In the genomic region with DNA sequence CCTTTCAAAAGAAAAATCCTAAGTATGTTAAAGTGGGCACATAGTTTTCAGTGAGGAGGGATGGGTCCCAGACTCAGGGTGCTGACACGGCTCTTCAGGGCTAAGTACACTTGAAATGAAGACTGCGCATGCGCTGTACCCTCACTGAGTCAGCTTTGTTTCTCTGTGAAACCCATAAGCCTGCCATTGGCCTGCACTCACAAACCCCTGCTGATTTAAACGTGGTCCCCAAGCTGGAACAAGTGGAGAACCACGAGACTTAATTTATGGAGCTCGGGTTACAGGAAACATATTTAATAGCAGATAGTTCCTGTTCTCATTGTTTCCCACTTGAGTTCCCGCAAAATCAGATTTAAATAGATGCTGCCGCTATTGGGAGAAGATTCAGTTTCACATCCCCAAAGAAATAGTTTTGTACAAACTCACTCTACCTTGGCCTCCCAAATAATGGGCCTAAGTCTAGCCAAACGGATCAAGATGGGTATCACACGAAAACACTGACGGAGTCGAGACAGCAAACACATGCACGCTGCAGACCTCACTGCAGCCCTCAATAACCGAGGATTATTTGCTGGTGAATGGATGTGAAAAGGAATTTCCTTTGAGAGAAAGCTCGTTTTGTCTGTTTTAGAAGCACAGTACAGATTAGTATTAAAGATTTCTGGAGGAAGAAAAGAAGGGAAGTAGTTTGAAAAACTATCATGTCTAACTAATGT, we compare ENCODE assay signal across 10 mouse cellular contexts. TPM values are rescaled to one million over a fixed set of nuclear protein-coding genes. Genes with fewer than 3 reads are reported as not detected.
DNase-seq lines count a peak whose midpoint lies in the region; ATAC-seq lines count a peak whose summit lies in the region.
"Had no signal": no experiment of that assay in that cellular context is flagged by ENCODE, and none has a peak within 500 bp of the region (broad histone marks: within the 10 kb centered on the region; RNA-seq: fewer than 3 reads in every experiment).

No protein-coding gene starts in this region.

- 0 out of 2 replicates have a peak, but pooled peaks cover 3% of the 10 kb centered on the region for H3K27me3 ChIP-seq in heart, embryonic 13.5 days (replicated peaks)
- H3K27me3 ChIP-seq in heart, embryonic 12.5 days (replicated peaks) = no peaks in the 10 kb centered on the region
- no peaks in the 10 kb centered on the region for H3K27me3 ChIP-seq in limb, embryonic 11.5 days (ENCODE audit: control insufficient read depth, insufficient read depth, low read length)
- H3K27me3 ChIP-seq in midbrain, embryonic 16.5 days (ENCODE audit: control insufficient read depth, insufficient read depth, low read depth, low read length) = peaks cover 3% of the 10 kb centered on the region; the same call in 1 of the 2 replicates
- no peaks in the 10 kb centered on the region for H3K27me3 ChIP-seq in hindbrain, embryonic 10.5 days (ENCODE audit: insufficient read depth, poor library complexity, severe bottlenecking)
- H3K27me3 ChIP-seq: liver, embryonic 15.5 days had no signal

- 60% methylated on average over 15 of the region's 15 CpGs for WGBS in heart, embryonic 13.5 days
- WGBS in heart, embryonic 12.5 days = 66% methylated on average over 15 of the region's 15 CpGs
- WGBS in limb, embryonic 11.5 days = 62% methylated on average over 15 of the region's 15 CpGs
- WGBS in midbrain, embryonic 16.5 days = 27% methylated on average over 15 of the region's 15 CpGs
- WGBS in hindbrain, embryonic 10.5 days = 66% methylated on average over 15 of the region's 15 CpGs

- peak overlapping the region; percentile 37 for H3K4me2 ChIP-seq in heart, embryonic 13.5 days
- no peak overlapping the region for H3K4me2 ChIP-seq in heart, embryonic 12.5 days
- no peak overlapping the region for H3K4me2 ChIP-seq in limb, embryonic 11.5 days (ENCODE audit: low read depth, severe bottlenecking)
- H3K4me2 ChIP-seq in midbrain, embryonic 16.5 days (ENCODE audit: low read length) = peak overlapping the region; percentile 39
- H3K4me2 ChIP-seq: liver, embryonic 15.5 days had no signal

- no peak overlapping the region for H3K9ac ChIP-seq in heart, embryonic 13.5 days
- H3K9ac ChIP-seq in heart, embryonic 12.5 days = no peak overlapping the region
- no peak overlapping the region for H3K9ac ChIP-seq in limb, embryonic 11.5 days (ENCODE audit: low read length)
- no peak overlapping the region; the same call in 1 of the 2 replicates for H3K9ac ChIP-seq in midbrain, embryonic 16.5 days (ENCODE audit: low read depth, low read length)
- H3K9ac ChIP-seq: liver, embryonic 15.5 days had no signal

- no peaks in the 10 kb centered on the region for H3K36me3 ChIP-seq in heart, embryonic 13.5 days
- H3K36me3 ChIP-seq in heart, embryonic 12.5 days = no peaks in the 10 kb centered on the region
- no peaks in the 10 kb centered on the region for H3K36me3 ChIP-seq in limb, embryonic 11.5 days (ENCODE audit: control insufficient read depth, insufficient read depth, low read length)
- H3K36me3 ChIP-seq in midbrain, embryonic 16.5 days (ENCODE audit: control insufficient read depth, insufficient read depth, low read length) = no peaks in the 10 kb centered on the region
- no peaks in the 10 kb centered on the region for H3K36me3 ChIP-seq in hindbrain, embryonic 10.5 days
- H3K36me3 ChIP-seq: liver, embryonic 15.5 days had no signal

- no peak for ATAC-seq in heart, embryonic 13.5 days (ENCODE audit: extremely low read depth, insufficient number of reproducible peaks, low FRiP score, low TSS enrichment)
- no peak for ATAC-seq in heart, embryonic 12.5 days (ENCODE audit: insufficient number of reproducible peaks, low FRiP score)
- 0 out of 2 replicates have a peak, but pooled peaks have one; percentile 44 for ATAC-seq in limb, embryonic 11.5 days (ENCODE audit: insufficient number of reproducible peaks, low FRiP score, low TSS enrichment, low read depth)
- ATAC-seq in midbrain, embryonic 16.5 days = peak; percentile 86

- H3K4me1 ChIP-seq in heart, embryonic 13.5 days = peaks cover 3% of the 10 kb centered on the region; the same call in 1 of the 2 replicates
- H3K4me1 ChIP-seq in heart, embryonic 12.5 days (replicated peaks) = 0 out of 2 replicates have a peak, but pooled peaks cover 3% of the 10 kb centered on the region
- 0 out of 2 replicates have a peak, but pooled peaks cover 2% of the 10 kb centered on the region for H3K4me1 ChIP-seq in limb, embryonic 11.5 days (ENCODE audit: control insufficient read depth, insufficient read depth, low read length)
- H3K4me1 ChIP-seq in midbrain, embryonic 16.5 days (ENCODE audit: control insufficient read depth, insufficient read depth, low read length) = peaks cover 7% of the 10 kb centered on the region; the same call in 1 of the 2 replicates
- peaks cover 3% of the 10 kb centered on the region; the same call in 1 of the 2 replicates for H3K4me1 ChIP-seq in hindbrain, embryonic 10.5 days (replicated peaks)
- H3K4me1 ChIP-seq: liver, embryonic 15.5 days had no signal

- no peak overlapping the region for H3K4me3 ChIP-seq in heart, embryonic 13.5 days
- H3K4me3 ChIP-seq in heart, embryonic 12.5 days = no peak overlapping the region
- no peak overlapping the region for H3K4me3 ChIP-seq in limb, embryonic 11.5 days (ENCODE audit: low read depth, low read length)
- H3K4me3 ChIP-seq in midbrain, embryonic 16.5 days (ENCODE audit: low read depth, low read length) = peak overlapping the region; percentile 12; the same call in 1 of the 2 replicates
- no peak overlapping the region for H3K4me3 ChIP-seq in hindbrain, embryonic 10.5 days
- H3K4me3 ChIP-seq: liver, embryonic 15.5 days had no signal

- no peaks in the 10 kb centered on the region for H3K9me3 ChIP-seq in heart, embryonic 13.5 days
- no peaks in the 10 kb centered on the region for H3K9me3 ChIP-seq in heart, embryonic 12.5 days (replicated peaks)
- no peaks in the 10 kb centered on the region for H3K9me3 ChIP-seq in limb, embryonic 11.5 days (ENCODE audit: control insufficient read depth, low read length)
- H3K9me3 ChIP-seq in midbrain, embryonic 16.5 days (replicated peaks; ENCODE audit: control insufficient read depth, low read length, poor library complexity, severe bottlenecking) = no peaks in the 10 kb centered on the region
- no peaks in the 10 kb centered on the region for H3K9me3 ChIP-seq in hindbrain, embryonic 10.5 days
- H3K9me3 ChIP-seq: liver, embryonic 15.5 days had no signal

- peak; percentile 5 for DNase-seq in c-Kit-positive CD71-negative TER-119-negative erythroid progenitor cells, embryonic 14.5 days (ENCODE audit: low read depth)
- peak; percentile 27 for DNase-seq in gastrocnemius, postnatal 10 days
- peak; percentile 36 for DNase-seq in limb, embryonic 11.5 days (ENCODE audit: low spot score)
- no peak for DNase-seq in adrenal gland, postnatal 10 days
- DNase-seq in hindbrain, embryonic 10.5 days (ENCODE audit: low spot score) = no peak

- no peak overlapping the region for H3K27ac ChIP-seq in heart, embryonic 13.5 days (replicated peaks)
- H3K27ac ChIP-seq in heart, embryonic 12.5 days (ENCODE audit: poor library complexity, severe bottlenecking) = no peak overlapping the region
- H3K27ac ChIP-seq in limb, embryonic 11.5 days (replicated peaks; ENCODE audit: low read depth, low read length) = no peak overlapping the region
- H3K27ac ChIP-seq in midbrain, embryonic 16.5 days (ENCODE audit: low read length) = no peak overlapping the region
- no peak overlapping the region for H3K27ac ChIP-seq in hindbrain, embryonic 10.5 days
- H3K27ac ChIP-seq: liver, embryonic 15.5 days had no signal

RNA-seq across cellular contexts. Expression of gene Lgr5, which starts 36.5 kb away (rescaled TPM):
- 0.25 and 0.32 TPM in 2 replicates for polyA plus RNA-seq in heart, embryonic 13.5 days (2015; fragmentation: Nextera tagmentation; extraction: Ambion mirVana)
- polyA plus RNA-seq in heart, embryonic 12.5 days (2016; fragmentation: Nextera tagmentation; extraction: Ambion mirVana) = 0.59 and 0.65 TPM in 2 replicates
- total RNA-seq in gastrocnemius, postnatal 10 days (2021) = under 1 TPM; 0.79 to 0.80 TPM
- polyA plus RNA-seq in limb, embryonic 11.5 days (2014; fragmentation: Nextera tagmentation; extraction: Ambion mirVana) = 4.3 and 5.5 TPM in 2 replicates
- 1.3 and 1.4 TPM in 2 replicates for polyA plus RNA-seq in midbrain, embryonic 16.5 days (2015; fragmentation: Nextera tagmentation; extraction: Ambion mirVana)
- 10 to 100 TPM; 16.5 to 22.3 TPM for total RNA-seq in adrenal gland, postnatal 10 days (2021)
- polyA plus RNA-seq in hindbrain, embryonic 10.5 days (2016; fragmentation: Nextera tagmentation; extraction: Ambion mirVana) = 4.0 and 4.8 TPM in 2 replicates

RNA-seq across cellular contexts. Expression of gene A930009A15Rik, which starts 54.3 kb away (rescaled TPM):
- polyA plus RNA-seq in heart, embryonic 13.5 days (2015; fragmentation: Nextera tagmentation; extraction: Ambion mirVana) = not detected in 2 replicates
- not detected in 2 replicates for polyA plus RNA-seq in heart, embryonic 12.5 days (2016; fragmentation: Nextera tagmentation; extraction: Ambion mirVana)
- not detected for total RNA-seq in gastrocnemius, postnatal 10 days (2021)
- polyA plus RNA-seq in limb, embryonic 11.5 days (2014; fragmentation: Nextera tagmentation; extraction: Ambion mirVana) = not detected in 2 replicates
- 0.21 and 0.43 TPM in 2 replicates for polyA plus RNA-seq in midbrain, embryonic 16.5 days (2015; fragmentation: Nextera tagmentation; extraction: Ambion mirVana)
- not detected for total RNA-seq in adrenal gland, postnatal 10 days (2021)
- polyA plus RNA-seq in hindbrain, embryonic 10.5 days (2016; fragmentation: Nextera tagmentation; extraction: Ambion mirVana) = 0.27 and 0.56 TPM in 2 replicates
- polyA plus RNA-seq: liver, embryonic 15.5 days; stomach, embryonic 14.5 days had no signal

Comparison
In these comparisons a context has a peak if more than half of its experiments do, and no peak if none do; other contexts are left out.
1. H3K4me2 ChIP-seq: peak in heart, embryonic 13.5 days (single experiment) and midbrain, embryonic 16.5 days (single experiment); none in heart, embryonic 12.5 days (single experiment) and limb, embryonic 11.5 days (single experiment).
2. ATAC-seq: peak in limb, embryonic 11.5 days (single experiment) and midbrain, embryonic 16.5 days (single experiment); none in heart, embryonic 13.5 days (single experiment) and heart, embryonic 12.5 days (single experiment).
3. DNase-seq: peak in c-Kit-positive CD71-negative TER-119-negative erythroid progenitor cells, embryonic 14.5 days (single experiment), gastrocnemius, postnatal 10 days (single experiment) and limb, embryonic 11.5 days (single experiment); none in adrenal gland, postnatal 10 days (single experiment) and hindbrain, embryonic 10.5 days (single experiment).